Mouse (Mus musculus) kidney, adult 2 months (tissue): ENCODE measurements at regions not wholly inside any gene's neighbourhood (a gene's known extent, or its start where the extent isn't known, plus 50 kb on each side); places are given as distances from the start of the nearest gene placed in this dataset.

ENCODE experiments used
- CTCF ChIP-seq: fragments of 200-500 bp; conservative IDR thresholded peaks from 2 replicates; pipeline ENCODE4 v1.5.1; 2011; ENCODE audit warnings: low read depth, mild to moderate bottlenecking, control low read depth, low read length, moderate library complexity, mixed read lengths; ENCODE audit not compliant: insufficient read depth, insufficient read length
- POLR2A ChIP-seq: fragments of 200-500 bp; IDR thresholded peaks from one replicate; pipeline ENCODE4 v1.6.1; 2011; ENCODE audit warnings: low read depth, low read length, control low read depth

DNA sequence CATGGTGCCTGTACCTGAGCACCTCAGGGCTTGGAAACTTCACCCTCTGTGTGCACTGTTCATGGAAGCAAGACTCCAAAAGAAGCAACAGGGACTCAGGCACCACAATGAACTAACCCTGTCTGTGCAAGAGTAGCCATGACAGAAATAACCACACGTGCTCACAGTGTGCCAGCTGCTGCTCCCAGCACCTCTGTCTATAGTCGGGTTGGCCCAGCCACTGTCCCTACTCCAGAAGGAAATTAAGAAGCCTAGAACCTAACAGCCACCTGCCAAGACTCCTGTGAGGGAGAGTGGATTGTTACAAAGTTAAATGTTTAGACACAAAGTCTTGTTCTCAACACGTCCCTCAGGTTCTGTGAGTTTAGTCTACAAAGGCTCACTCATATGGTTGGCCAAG, 102.7 kb upstream of the Tmem189 start:
- no peak for TF ChIP-seq CTCF
- no peak for TF ChIP-seq POLR2A
